Mouse (Mus musculus): Measurements from ENCODE around the gene Tmem98.

Tmem98 gene

GRCm38 (mm10) chr11:80791677-80792432 lies 18.1 kb upstream of the Tmem98 start:
- no peak for DNase-seq (ENCODE audit: low spot score in 2 of 2)

- DNase-seq (ENCODE audit: low spot score in 2 of 2), result no peak
Measured at GRCm38 (mm10) chr11:80793386-80793785, 16.6 kb upstream of the Tmem98 start.

- DNase-seq (ENCODE audit: low spot score in 2 of 2), result no peak
Measured at GRCm38 (mm10) chr11:80794290-80794689, 15.7 kb upstream of the Tmem98 start.

- DNase-seq (ENCODE audit: low spot score in 2 of 2), result no peak
Measured at GRCm38 (mm10) chr11:80795431-80795830, 14.5 kb upstream of the Tmem98 start.

- peak in 1 of 2 experiments; percentile 41 for DNase-seq (ENCODE audit: low spot score in 2 of 2)
Measured at GRCm38 (mm10) chr11:80799979-80800378, 10.0 kb upstream of the Tmem98 start.

- no peak for DNase-seq (ENCODE audit: low spot score in 2 of 2)
Measured at GRCm38 (mm10) chr11:80802706-80803105, 7.3 kb upstream of the Tmem98 start.

GRCm38 (mm10) chr11:80808551-80809070 lies 1.4 kb upstream of the Tmem98 start:
- DNase-seq (ENCODE audit: low spot score in 2 of 2), result no peak

GRCm38 (mm10) chr11:80809666-80809992 lies 346 bp upstream of the Tmem98 start:
- DNase-seq (ENCODE audit: low spot score in 2 of 2), result no peak

GRCm38 (mm10) chr11:80811156-80811555 lies 1.2 kb downstream of the Tmem98 start:
- DNase-seq (ENCODE audit: low spot score in 2 of 2), result no peak

- DNase-seq (ENCODE audit: low spot score in 2 of 2), result no peak
Measured at GRCm38 (mm10) chr11:80815354-80815753, 5.4 kb downstream of the Tmem98 start.

- DNase-seq (ENCODE audit: low spot score in 2 of 2), result peak; percentile 32 to 67
Measured at GRCm38 (mm10) chr11:80818060-80818697, 8.2 kb downstream of the Tmem98 start.

- DNase-seq (ENCODE audit: low spot score in 2 of 2), result no peak
Measured at GRCm38 (mm10) chr11:80820085-80820484, 10.1 kb downstream of the Tmem98 start.

GRCm38 (mm10) chr11:80821296-80821695 lies 11.3 kb downstream of the Tmem98 start:
- no peak for DNase-seq (ENCODE audit: low spot score in 2 of 2)

- DNase-seq (ENCODE audit: low spot score in 2 of 2), result no peak
Measured at GRCm38 (mm10) chr11:80821794-80822193, 11.8 kb downstream of the Tmem98 start.

GRCm38 (mm10) chr11:80835395-80835794 lies 25.4 kb downstream of the Tmem98 start:
- DNase-seq (ENCODE audit: low spot score in 2 of 2), result no peak

GRCm38 (mm10) chr11:80835841-80836240 lies 25.9 kb downstream of the Tmem98 start:
- DNase-seq (ENCODE audit: low spot score in 2 of 2), result no peak

GRCm38 (mm10) chr11:80838724-80839123 lies 28.7 kb downstream of the Tmem98 start:
- no peak for DNase-seq (ENCODE audit: low spot score in 2 of 2)

GRCm38 (mm10) chr11:80843435-80843834 lies 33.5 kb downstream of the Tmem98 start:
- DNase-seq (ENCODE audit: low spot score in 2 of 2), result no peak

GRCm38 (mm10) chr11:80845486-80845885 lies 35.5 kb downstream of the Tmem98 start:
- no peak for DNase-seq (ENCODE audit: low spot score in 2 of 2)

GRCm38 (mm10) chr11:80846115-80846514 lies 36.1 kb downstream of the Tmem98 start:
- DNase-seq (ENCODE audit: low spot score in 2 of 2), result no peak

- DNase-seq (ENCODE audit: low spot score in 2 of 2), result no peak
Measured at GRCm38 (mm10) chr11:80848131-80848530, 38.2 kb downstream of the Tmem98 start.

- DNase-seq (ENCODE audit: low spot score in 2 of 2), result peak; percentile 5 to 21
Measured at GRCm38 (mm10) chr11:80851859-80852258, 41.9 kb downstream of the Tmem98 start.

- no peak for DNase-seq (ENCODE audit: low spot score in 2 of 2)
Measured at GRCm38 (mm10) chr11:80853014-80853413, 43.0 kb downstream of the Tmem98 start.

Data from spleen, postnatal 10 days (tissue).